Mouse (Mus musculus) T-helper 17 cell (primary cell): Measurements from ENCODE around the gene Ildr2.

Experiments used
- in situ Hi-C, 2 experiments: fragments of 300-600 bp; cut with MboI, MseI; formaldehyde crosslinking; loops; 1 replicate in 1 of 2; 2 replicates in 1 of 2; pipeline ENCODE4 v1.15.1; 2025; ENCODE audit warnings: high pct_unique_total_duplicates in 2 of 2

The Ildr2 gene

GRCm38 (mm10) chr1:166339110-166339509, 85.2 kb downstream of the Ildr2 start:
- in situ Hi-C loops, result no loop called here

GRCm38 (mm10) chr1:166342060-166342459, 88.1 kb downstream of the Ildr2 start:
- in situ Hi-C loops, result no loop called here

GRCm38 (mm10) chr1:166342539-166342938, 88.6 kb downstream of the Ildr2 start:
- in situ Hi-C loops, result no loop called here

- in situ Hi-C loops, result no loop called here
Observed at GRCm38 (mm10) chr1:166343586-166343985, 89.6 kb downstream of the Ildr2 start.

- in situ Hi-C loops, result no loop called here
Observed at GRCm38 (mm10) chr1:166344300-166345077, 90.5 kb downstream of the Ildr2 start.

- in situ Hi-C loops, result no loop called here
Observed at GRCm38 (mm10) chr1:166345602-166346001, 91.7 kb downstream of the Ildr2 start.

GRCm38 (mm10) chr1:166346906-166347305, 93.0 kb downstream of the Ildr2 start:
- in situ Hi-C loops, result no loop called here

- in situ Hi-C loops, result no loop called here
Observed at GRCm38 (mm10) chr1:166349341-166349740, 95.4 kb downstream of the Ildr2 start.

- in situ Hi-C loops, result no loop called here
Observed at GRCm38 (mm10) chr1:166349751-166350150, 95.8 kb downstream of the Ildr2 start.

GRCm38 (mm10) chr1:166360157-166360855, 106.4 kb downstream of the Ildr2 start:
- in situ Hi-C loops, result loop anchor here (5.0 kb wide), 3 partner anchors 198 to 593 kb away; no protein-coding TSS in a partner anchor

- in situ Hi-C loops, result loop anchor here (5.0 kb wide), 3 partner anchors 199 to 594 kb away; no protein-coding TSS in a partner anchor
Observed at GRCm38 (mm10) chr1:166360896-166361295, 107.0 kb downstream of the Ildr2 start.

GRCm38 (mm10) chr1:166361842-166362241, 107.9 kb downstream of the Ildr2 start:
- in situ Hi-C loops, result loop anchor here (5.0 kb wide), 3 partner anchors 200 to 595 kb away; no protein-coding TSS in a partner anchor

- in situ Hi-C loops, result loop anchor here (5.0 kb wide), 3 partner anchors 200 to 595 kb away; no protein-coding TSS in a partner anchor
Observed at GRCm38 (mm10) chr1:166362659-166363058, 108.7 kb downstream of the Ildr2 start.

GRCm38 (mm10) chr1:166363122-166363521, 109.2 kb downstream of the Ildr2 start:
- in situ Hi-C loops, result loop anchor here (5.0 kb wide), 3 partner anchors 201 to 596 kb away; no protein-coding TSS in a partner anchor
